Mouse (Mus musculus) CD4-positive, CD25-positive, alpha-beta regulatory T cell (primary cell): Measurements from ENCODE around the gene Sox15. TPM values are rescaled to one million over a fixed set of nuclear protein-coding genes. Genes with fewer than 3 reads are reported as not detected.

Experiments
- polyA plus RNA-seq: library from polyadenylated mRNA; unstranded; fragments of 100-300 nt; shearing (Covaris generic); gene quantifications from one replicate; pipeline ENCODE4 v1.2.1, GENCODE M21; 2017

The Sox15 gene
- not detected for polyA plus RNA-seq

GRCm38 (mm10) chr11:69655264-69656064, at the start of gene Sox15:
Sox15 (plus strand) TSS chr11:69655314.

DNA sequence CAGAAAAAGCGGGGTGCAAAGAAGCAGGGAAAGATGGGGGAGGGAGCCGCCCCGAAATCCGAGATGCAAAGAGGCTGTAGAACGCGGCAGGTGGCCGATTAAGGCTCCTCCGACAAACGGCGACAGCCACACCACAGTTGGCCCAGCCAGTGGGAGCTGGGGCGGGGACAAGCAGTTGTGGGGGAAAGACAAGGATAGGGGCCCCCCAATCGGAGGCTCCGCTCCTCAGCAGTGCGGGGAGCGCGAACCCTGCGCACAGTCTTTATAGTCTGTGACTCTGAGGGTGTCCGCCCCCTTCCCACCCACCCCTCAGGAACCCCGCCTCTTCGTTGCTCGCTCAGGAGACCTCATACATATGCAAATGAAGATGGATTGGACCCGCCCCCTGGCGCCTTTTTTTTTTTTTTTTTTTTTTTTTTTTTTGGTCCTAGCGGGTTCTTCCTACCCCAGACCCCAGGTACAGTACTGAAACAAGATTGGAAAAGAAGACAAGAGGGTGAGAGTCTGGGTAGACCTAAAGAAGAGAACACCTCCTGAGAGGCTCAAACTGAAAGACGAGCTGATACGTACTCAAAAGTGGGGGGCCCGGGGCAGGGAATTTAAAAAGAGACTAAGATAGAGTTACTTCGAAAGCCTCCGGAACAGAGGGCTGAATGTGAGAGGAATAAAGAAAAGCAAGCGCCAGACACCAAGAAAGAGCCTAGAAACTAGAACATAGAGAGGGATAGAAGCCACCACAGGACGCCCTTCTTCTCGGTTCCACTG, 49.2 kb upstream of the Sox15 start, which contains the start of gene Atp1b2:
Gene Atp1b2, minus strand, starts transcription at position 217 of the 765 bp plus-strand sequence.

GRCm38 (mm10) chr11:69617805-69618204, 37.3 kb upstream of the Sox15 start, which contains the start of gene Shbg:
Shbg (minus strand) TSS chr11:69617905.

DNA sequence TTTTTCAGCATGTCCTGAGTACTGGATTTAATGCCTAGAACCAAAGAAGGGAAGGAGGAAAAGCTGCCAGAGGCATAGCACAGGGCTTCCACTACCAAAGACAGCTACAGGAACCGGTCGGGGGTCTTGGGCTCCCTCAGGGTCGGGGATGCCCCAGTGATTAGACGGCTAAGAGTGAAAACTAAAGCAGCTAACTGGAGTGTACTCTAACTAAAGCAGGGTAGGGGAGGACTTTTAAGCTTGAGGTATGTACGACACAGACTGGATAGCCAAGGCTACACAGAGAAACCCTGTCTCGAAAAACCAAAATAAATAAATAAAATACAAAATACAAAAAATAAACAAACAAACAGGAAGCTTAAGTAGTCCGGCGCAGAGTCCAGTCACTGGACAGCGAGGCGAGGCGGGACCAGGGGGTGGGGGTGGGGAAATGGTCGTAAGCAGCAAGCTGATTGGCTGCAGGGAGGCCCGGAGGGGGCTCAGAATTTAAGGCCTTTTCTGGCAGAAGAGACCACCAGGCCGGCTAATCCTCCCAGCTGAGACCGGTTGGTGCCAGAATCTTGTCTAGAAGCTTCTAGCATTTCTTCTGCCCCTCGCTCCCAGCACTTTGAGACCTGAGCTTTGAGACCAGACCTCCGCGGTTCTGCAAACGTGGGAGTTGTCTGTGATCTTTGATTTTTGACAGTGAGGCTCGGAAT, 33.4 kb upstream of the Sox15 start, which contains the start of gene Sat2:
Gene Sat2, plus strand, starts transcription at position 454 of the 698 bp plus-strand sequence.

DNA sequence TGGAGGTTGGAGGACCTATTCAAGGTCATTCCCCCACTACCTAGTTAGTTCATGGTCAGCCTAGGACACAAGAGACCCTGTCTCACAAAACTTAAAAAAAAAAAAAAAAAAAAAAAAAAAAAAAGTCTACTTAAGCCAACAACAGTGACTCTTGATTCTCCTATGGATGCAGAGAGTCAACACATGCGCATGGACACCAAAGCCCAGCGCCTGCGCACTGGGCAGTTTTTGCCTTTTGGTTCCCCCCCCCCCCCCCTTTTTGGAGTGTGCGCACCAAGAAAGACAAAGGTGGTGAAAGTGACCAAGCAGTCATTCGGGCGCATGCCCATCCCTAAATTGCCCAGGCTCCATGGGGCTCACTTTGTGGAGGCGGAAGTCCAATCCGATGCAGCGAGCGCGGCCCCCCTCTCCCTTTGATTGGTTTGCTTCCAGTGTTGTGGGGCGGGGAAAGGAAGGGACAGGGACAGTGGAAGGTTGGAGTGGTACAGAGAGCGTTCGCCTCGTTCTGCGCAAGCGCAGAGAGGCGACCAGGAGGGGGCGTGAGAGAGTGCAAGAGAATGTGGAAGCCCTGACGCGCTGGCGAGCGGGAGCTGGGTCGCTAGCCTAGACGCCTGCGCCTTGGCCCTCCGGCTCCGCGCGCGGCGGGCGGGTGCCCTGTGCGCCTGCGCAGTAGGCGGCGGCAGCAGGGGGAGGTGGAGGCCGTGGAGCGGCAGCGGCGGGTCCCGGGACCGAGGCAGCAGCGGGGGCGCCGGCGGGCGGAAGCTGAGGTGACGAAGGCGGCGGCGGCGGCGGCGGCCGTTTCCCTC, 22.6 kb upstream of the Sox15 start, which contains the start of gene Fxr2:
Gene Fxr2, plus strand, starts transcription at position 707 of the 806 bp plus-strand sequence.

DNA sequence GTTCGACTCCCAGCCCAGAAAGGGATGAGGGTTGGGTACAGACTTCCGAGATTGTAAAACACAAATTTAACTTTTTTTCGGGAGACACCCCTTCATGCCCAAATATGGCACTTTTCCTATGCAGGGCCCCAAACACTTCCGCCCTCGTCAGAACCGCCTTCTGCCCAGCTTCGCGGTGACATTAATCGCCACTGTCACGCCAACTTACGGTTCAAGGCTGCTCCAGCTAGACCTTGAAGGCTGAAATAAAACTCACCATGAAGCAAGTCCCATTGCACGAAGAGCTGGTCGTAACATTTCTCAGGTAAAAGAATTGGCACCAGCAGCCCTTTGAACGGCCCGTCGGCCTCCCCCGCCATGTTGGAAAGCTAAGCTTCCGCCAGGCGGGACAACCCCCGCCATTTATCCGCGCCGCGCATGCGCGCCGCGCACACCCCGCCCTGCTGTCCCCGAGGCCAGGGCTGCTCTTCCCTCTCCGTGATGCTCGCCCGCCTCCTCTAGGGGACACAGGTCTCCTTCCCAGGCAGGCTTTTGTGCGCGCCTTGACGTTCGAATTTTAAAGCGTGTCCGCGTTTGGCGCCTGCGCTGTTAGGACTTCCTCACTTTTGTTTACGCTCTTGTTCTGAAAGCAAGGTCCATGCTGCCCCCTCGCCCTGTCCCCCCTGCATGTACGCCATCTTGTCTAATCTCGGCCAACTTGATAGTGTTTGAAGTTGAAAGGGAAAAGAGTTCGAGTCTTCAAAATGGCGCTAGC, 7.3 kb downstream of the Sox15 start, which contains the start of gene Mpdu1:
Gene Mpdu1, minus strand, starts transcription at position 430 of the 754 bp plus-strand sequence.

DNA sequence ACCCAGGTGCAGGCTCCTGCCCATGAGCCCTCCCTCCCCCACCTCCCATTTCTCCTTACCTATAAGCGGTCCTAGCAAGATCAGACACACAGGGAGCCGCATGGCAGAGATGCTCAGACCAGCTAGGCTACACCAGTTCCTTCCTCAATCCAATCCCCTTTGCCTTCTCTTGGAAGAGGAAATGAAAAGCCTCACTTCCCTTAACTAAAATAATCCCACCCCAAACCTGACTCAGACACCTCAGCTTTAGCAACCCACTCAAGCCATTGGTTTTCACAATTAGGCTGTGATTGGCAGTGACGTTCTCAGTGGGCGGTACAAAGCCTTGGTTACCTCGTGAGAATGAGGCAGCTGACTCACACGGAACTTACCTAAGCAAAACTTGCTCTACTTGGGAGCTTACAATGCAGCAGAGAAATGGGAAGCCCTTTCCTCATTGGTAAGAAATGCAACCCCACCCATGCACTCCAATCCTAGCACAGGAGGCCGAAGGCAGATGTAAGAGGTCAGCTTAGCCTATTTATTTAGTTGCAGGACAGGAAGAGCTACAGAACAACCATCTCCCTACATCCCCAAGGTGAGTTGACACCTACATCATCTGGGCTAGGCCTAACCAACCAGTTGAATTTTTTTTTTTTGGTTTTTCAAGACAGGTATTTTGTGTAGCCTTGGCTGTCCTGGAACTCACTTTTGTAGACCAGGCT, 11.0 kb downstream of the Sox15 start, which contains the start of gene Cd68:
Gene Cd68, minus strand, starts transcription at position 193 of the 704 bp plus-strand sequence.

GRCm38 (mm10) chr11:69672211-69672706, 17.1 kb downstream of the Sox15 start, which contains the start of gene Eif4a1:
Eif4a1 (minus strand) TSS chr11:69672423.

DNA sequence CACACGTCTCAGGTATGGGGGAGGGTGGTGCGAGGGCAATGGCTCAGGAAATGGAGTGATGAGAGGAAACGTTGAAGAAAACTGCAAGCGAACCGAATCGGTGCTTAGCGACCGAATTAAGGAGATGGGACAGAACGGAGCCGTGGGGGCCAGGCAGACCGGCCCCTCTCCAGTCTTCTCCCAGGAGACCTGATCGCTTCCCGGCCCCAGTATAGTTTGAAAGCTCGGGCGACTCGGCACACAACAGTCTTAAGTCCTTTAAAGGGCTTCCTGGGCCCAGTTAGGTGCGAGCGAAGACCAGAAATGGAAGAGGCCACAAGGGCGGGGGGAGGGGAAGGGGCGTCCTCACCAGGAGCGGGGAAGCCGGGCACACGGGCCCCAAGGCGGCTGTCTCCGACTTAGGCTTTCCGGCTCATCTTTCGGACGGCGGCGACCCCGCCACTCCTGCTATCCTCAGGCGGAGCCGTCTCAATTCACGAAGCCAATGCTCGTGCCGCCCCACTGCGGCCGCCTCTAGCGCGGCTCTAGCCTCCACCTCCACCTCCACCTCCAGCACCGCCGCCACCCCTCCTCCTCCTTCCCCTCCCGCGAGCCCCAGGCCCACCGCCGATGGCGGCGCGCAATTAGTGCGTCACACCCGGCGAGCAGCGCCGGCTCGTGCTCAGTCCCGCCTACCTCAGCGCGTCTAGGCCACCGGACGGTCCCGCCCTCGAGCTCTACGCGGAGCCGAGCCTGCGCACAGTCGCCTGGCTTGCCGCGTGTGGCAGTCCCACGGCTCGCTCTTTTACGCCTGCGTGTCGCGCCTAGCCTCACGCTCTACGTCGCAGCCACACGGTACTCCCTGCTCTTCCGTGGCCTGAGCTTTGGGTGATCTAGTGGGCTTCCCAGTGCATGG, 26.4 kb downstream of the Sox15 start, which contains the start of gene Senp3:
Gene Senp3, minus strand, starts transcription at position 771 of the 895 bp plus-strand sequence.

GRCm38 (mm10) chr11:69685526-69686148, 30.5 kb downstream of the Sox15 start, which contains the start of gene Tnfsf13:
Tnfsf13 (minus strand) TSS chr11:69685784.

GRCm38 (mm10) chr11:69695361-69696181, 40.5 kb downstream of the Sox15 start, which contains the start of the genes Tnfsf12 and Tnfsfm13:
Tnfsf12 (minus strand) TSS chr11:69695849.
Tnfsfm13 (minus strand) TSS chr11:69696098.

Other genes with a start within 250 kb of the Sox15 start
- gene Kdm6b, start 241.6 kb upstream of the Sox15 start, polyA plus RNA-seq: 5.5 TPM
- 0.01 TPM for gene Dnah2, start 106.2 kb upstream of the Sox15 start, polyA plus RNA-seq
- 0.47 TPM for gene Efnb3, start 95.1 kb upstream of the Sox15 start, polyA plus RNA-seq
- gene Wrap53, start 75.1 kb upstream of the Sox15 start, polyA plus RNA-seq: 25.6 TPM
- gene Trp53, start 75.0 kb upstream of the Sox15 start, polyA plus RNA-seq: 239 TPM
- gene Atp1b2, start 49.4 kb upstream of the Sox15 start, polyA plus RNA-seq: not detected
- not detected for gene Shbg, start 37.4 kb upstream of the Sox15 start, polyA plus RNA-seq
- gene Sat2, start 33.3 kb upstream of the Sox15 start, polyA plus RNA-seq: not detected
- 63.2 TPM for gene Fxr2, start 22.3 kb upstream of the Sox15 start, polyA plus RNA-seq
- gene Mpdu1, start 7.3 kb downstream of the Sox15 start, polyA plus RNA-seq: 66.0 TPM
- 4.3 TPM for gene Cd68, start 10.8 kb downstream of the Sox15 start, polyA plus RNA-seq
- 654 TPM for gene Eif4a1, start 17.1 kb downstream of the Sox15 start, polyA plus RNA-seq
- 43.8 TPM for gene Senp3, start 26.8 kb downstream of the Sox15 start, polyA plus RNA-seq
- not detected for gene Tnfsf13, start 30.5 kb downstream of the Sox15 start, polyA plus RNA-seq
- gene Tnfsf12, start 40.5 kb downstream of the Sox15 start, polyA plus RNA-seq: not detected
- gene Tnfsfm13, start 40.8 kb downstream of the Sox15 start, polyA plus RNA-seq: not detected
- gene Polr2a, start 103.3 kb downstream of the Sox15 start, polyA plus RNA-seq: 50.4 TPM
- 0.12 TPM for gene Slc35g3, start 106.7 kb downstream of the Sox15 start, polyA plus RNA-seq
- gene Zbtb4, start 110.6 kb downstream of the Sox15 start, polyA plus RNA-seq: 5.5 TPM
- gene Chrnb1, start 140.6 kb downstream of the Sox15 start, polyA plus RNA-seq: 3.7 TPM
- not detected for gene Fgf11, start 146.5 kb downstream of the Sox15 start, polyA plus RNA-seq
- not detected for gene Tmem102, start 150.3 kb downstream of the Sox15 start, polyA plus RNA-seq
- gene Gm39566, start 160.0 kb downstream of the Sox15 start, polyA plus RNA-seq: not detected
- not detected for gene Spem2, start 163.2 kb downstream of the Sox15 start, polyA plus RNA-seq
- gene Spem1, start 166.9 kb downstream of the Sox15 start, polyA plus RNA-seq: not detected
- 0.85 TPM for gene Nlgn2, start 182.5 kb downstream of the Sox15 start, polyA plus RNA-seq
- gene Tmem256, start 183.2 kb downstream of the Sox15 start, polyA plus RNA-seq: 77.8 TPM
- gene Plscr3, start 191.1 kb downstream of the Sox15 start, polyA plus RNA-seq: 32.7 TPM
- not detected for gene Tnk1, start 203.4 kb downstream of the Sox15 start, polyA plus RNA-seq
- not detected for gene Tmem95, start 222.7 kb downstream of the Sox15 start, polyA plus RNA-seq
- gene Kctd11, start 226.1 kb downstream of the Sox15 start, polyA plus RNA-seq: 1.3 TPM
- gene Acap1, start 240.2 kb downstream of the Sox15 start, polyA plus RNA-seq: 552 TPM
- 4.4 TPM for gene 2810408A11Rik, start 245.7 kb downstream of the Sox15 start, polyA plus RNA-seq
- gene Neurl4, start 245.8 kb downstream of the Sox15 start, polyA plus RNA-seq: 7.7 TPM